21 mouse cellular contexts compared by ENCODE assay signal in genomic region chr10:82780816-82781215, GRCm38 (mm10).
"Had no signal": no experiment of that assay in that cellular context is flagged by ENCODE, and none has a peak within 500 bp of the region (broad histone marks: within the 10 kb centered on the region; RNA-seq: fewer than 3 reads in every experiment).

No protein-coding gene starts in this region.

- H3K36me3 ChIP-seq: kidney, embryonic 15.5 days; limb, embryonic 10.5 days; limb, embryonic 13.5 days; midbrain, embryonic 12.5 days; midbrain, embryonic 15.5 days; neural tube, embryonic 12.5 days; neural tube, embryonic 15.5 days had no signal

- H3K4me1 ChIP-seq: neural tube, embryonic 12.5 days had no signal

- H3K9ac ChIP-seq: kidney, embryonic 15.5 days; limb, embryonic 13.5 days; liver, embryonic 14.5 days; liver, postnatal 0 days; lung, embryonic 14.5 days; midbrain, embryonic 12.5 days; midbrain, embryonic 15.5 days; neural tube, embryonic 12.5 days; neural tube, embryonic 15.5 days had no signal

- DNase-seq: kidney, adult 11 months; kidney, adult 8-10 months; kidney, postnatal 10 days; kidney, postnatal 36 days; liver, postnatal 0 days; lung, embryonic 14.5 days; right cerebral cortex, adult 18-20 months; right cerebral cortex, postnatal 14 days; thymus, adult 2 months; thymus, postnatal 14 days; thymus, postnatal 4 days had no signal

- H3K9me3 ChIP-seq: kidney, embryonic 15.5 days; limb, embryonic 10.5 days; limb, embryonic 13.5 days; midbrain, embryonic 12.5 days; midbrain, embryonic 15.5 days; neural tube, embryonic 12.5 days; neural tube, embryonic 15.5 days had no signal

- H3K27me3 ChIP-seq: kidney, embryonic 15.5 days; limb, embryonic 13.5 days; midbrain, embryonic 12.5 days; midbrain, embryonic 15.5 days; neural tube, embryonic 12.5 days; neural tube, embryonic 15.5 days had no signal

- ATAC-seq: lung, postnatal 0 days; midbrain, embryonic 15.5 days had no signal

- H3K4me3 ChIP-seq: kidney, embryonic 15.5 days; limb, embryonic 10.5 days; limb, embryonic 13.5 days; midbrain, embryonic 12.5 days; midbrain, embryonic 15.5 days; neural tube, embryonic 12.5 days; neural tube, embryonic 15.5 days had no signal

- H3K27ac ChIP-seq: kidney, embryonic 15.5 days; limb, embryonic 10.5 days; limb, embryonic 13.5 days; liver, embryonic 14.5 days; macrophage; midbrain, embryonic 12.5 days; midbrain, embryonic 15.5 days; neural tube, embryonic 12.5 days; neural tube, embryonic 15.5 days had no signal
